Mouse (Mus musculus) testis, adult 2 months (tissue): Measurements from ENCODE around the gene B3galt4. TPM values are rescaled to one million over a fixed set of nuclear protein-coding genes. Genes with fewer than 3 reads are reported as not detected.

Source experiments
- H3K27ac ChIP-seq: fragments of 200-500 bp; 2 replicates; pipeline ENCODE4 v1.5.1; 2012; ENCODE audit warnings: low read depth, low read length; ENCODE audit not compliant: control insufficient read depth, insufficient read depth
- H3K27me3 ChIP-seq: fragments of 200-500 bp; 2 replicates; pipeline ENCODE4 v1.6.1; 2012; ENCODE audit warnings: mild to moderate bottlenecking, low read length, moderate library complexity; ENCODE audit not compliant: control insufficient read depth, insufficient read depth
- H3K36me3 ChIP-seq: fragments of 200-500 bp; 2 replicates; pipeline ENCODE4 v1.6.1; 2012; ENCODE audit warnings: mild to moderate bottlenecking, low read length; ENCODE audit not compliant: control insufficient read depth, insufficient read depth
- H3K4me1 ChIP-seq: fragments of 200-500 bp; 2 replicates; pipeline ENCODE4 v1.6.1; 2012; ENCODE audit warnings: low read length; ENCODE audit not compliant: control insufficient read depth, insufficient read depth
- H3K4me3 ChIP-seq: fragments of 200-500 bp; 2 replicates; pipeline ENCODE4 v1.5.1; 2012; ENCODE audit warnings: low read depth, mild to moderate bottlenecking, low read length, moderate library complexity, mixed read lengths; ENCODE audit not compliant: control insufficient read depth
- CTCF ChIP-seq: fragments of 200-500 bp; IDR thresholded peaks from 2 replicates; pipeline ENCODE4 v1.5.1; 2012; ENCODE audit warnings: low read depth, mild to moderate bottlenecking, inconsistent platforms, low read length, moderate library complexity; ENCODE audit not compliant: control insufficient read depth, insufficient read depth, insufficient replicate concordance
- POLR2A ChIP-seq: fragments of 200-500 bp; IDR thresholded peaks from 2 replicates; pipeline ENCODE4 v1.6.1; 2012; ENCODE audit warnings: low read depth, mild to moderate bottlenecking, inconsistent platforms, low read length, moderate library complexity; ENCODE audit not compliant: control insufficient read depth
- polyA plus RNA-seq: library from polyadenylated mRNA; depleted of rRNA; stranded (reverse); fragments of >200 nt; gene quantifications from 2 replicates; pipeline ENCODE4 v1.2.3, GENCODE M21; 2012; rRNA removed

The B3galt4 gene
- polyA plus RNA-seq, 1 experiment, result 9.1 TPM

DNA sequence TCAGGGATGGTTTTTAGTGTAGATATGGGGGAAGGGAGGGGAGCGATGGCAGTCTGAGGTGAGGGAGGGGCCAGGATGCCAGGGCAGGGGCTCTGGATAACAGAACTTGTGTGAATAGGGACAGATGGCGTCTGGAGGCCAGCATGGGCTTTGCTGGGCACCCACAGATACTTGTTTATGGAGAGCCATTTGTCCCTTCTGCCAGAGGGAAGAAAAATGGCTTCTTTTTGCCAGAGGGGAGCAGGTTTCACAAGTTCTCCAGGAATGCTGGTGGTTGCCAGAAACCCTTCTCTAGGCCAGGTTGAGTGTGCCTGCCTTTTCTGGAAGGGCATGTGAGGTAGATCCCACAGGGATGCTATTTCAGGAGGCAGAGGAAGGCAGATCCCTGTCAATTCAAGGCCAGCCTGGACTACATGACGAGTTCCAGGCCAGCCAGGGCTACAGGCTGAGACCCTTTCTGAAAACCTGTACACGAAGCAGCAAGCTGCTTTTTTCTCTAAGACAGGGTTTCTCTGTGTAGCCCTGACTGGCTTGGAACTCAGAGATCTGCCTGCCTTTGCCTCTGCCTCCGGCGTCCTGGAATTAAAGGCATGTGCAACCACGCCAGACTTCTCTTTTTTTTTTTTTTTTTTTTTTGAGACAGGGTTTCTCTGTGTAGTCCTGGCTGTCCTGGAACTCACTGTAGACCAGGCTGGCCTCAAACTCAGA is 50.9 kb downstream of the B3galt4 start:
- Histone ChIP-seq H3K4me1 (peaks cover 14% of the 10 kb centered on the region), H3K4me3 (no peak overlapping the region), H3K27me3 (no peaks in the 10 kb centered on the region), H3K36me3 (no peaks in the 10 kb centered on the region), H3K27ac (peak overlapping the region; percentile 45; the same call in 1 of the 2 replicates)
- TF ChIP-seq CTCF, result no peak
- TF ChIP-seq POLR2A, result no peak

Other genes with a start within 250 kb of the B3galt4 start
- gene March2, start 232.8 kb downstream of the B3galt4 start, polyA plus RNA-seq, result 92.4 and 96.3 TPM in 2 replicates
- gene Rab11b, start 191.0 kb downstream of the B3galt4 start, polyA plus RNA-seq, result 184 and 196 TPM in 2 replicates
- 3.3 and 4.3 TPM in 2 replicates for gene Angptl4, start 169.7 kb downstream of the B3galt4 start, polyA plus RNA-seq
- 146 and 156 TPM in 2 replicates for gene Kank3, start 141.0 kb downstream of the B3galt4 start, polyA plus RNA-seq
- 716 and 819 TPM in 2 replicates for gene Rps28, start 126.9 kb downstream of the B3galt4 start, polyA plus RNA-seq
- 601 and 663 TPM in 2 replicates for gene Ndufa7, start 126.9 kb downstream of the B3galt4 start, polyA plus RNA-seq
- 264 and 291 TPM in 2 replicates for gene Cd320, start 108.4 kb downstream of the B3galt4 start, polyA plus RNA-seq
- gene Gm7029, start 77.7 kb downstream of the B3galt4 start, polyA plus RNA-seq, result not detected in 2 replicates
- gene Kifc1, start 60.8 kb downstream of the B3galt4 start, polyA plus RNA-seq, result 7.7 and 8.6 TPM in 2 replicates
- gene Platr17, start 46.4 kb downstream of the B3galt4 start, polyA plus RNA-seq, result not detected in 2 replicates
- 157 and 183 TPM in 2 replicates for gene Daxx, start 42.1 kb downstream of the B3galt4 start, polyA plus RNA-seq
- gene Tapbp, start 35.6 kb downstream of the B3galt4 start, polyA plus RNA-seq, result 71.7 and 80.8 TPM in 2 replicates
- 65.0 and 66.5 TPM in 2 replicates for gene Zbtb22, start 35.6 kb downstream of the B3galt4 start, polyA plus RNA-seq
- 83.4 and 93.0 TPM in 2 replicates for gene Rgl2, start 21.9 kb downstream of the B3galt4 start, polyA plus RNA-seq
- gene Pfdn6, start 11.1 kb downstream of the B3galt4 start, polyA plus RNA-seq, result 54.8 and 58.7 TPM in 2 replicates
- gene Wdr46, start 10.8 kb downstream of the B3galt4 start, polyA plus RNA-seq, result 25.1 and 25.4 TPM in 2 replicates
- gene Vps52, start 4.3 kb upstream of the B3galt4 start, polyA plus RNA-seq, result 45.7 and 48.5 TPM in 2 replicates
- 212 and 239 TPM in 2 replicates for gene Rps18, start 4.5 kb upstream of the B3galt4 start, polyA plus RNA-seq
- gene H2-K1, start 48.9 kb upstream of the B3galt4 start, polyA plus RNA-seq, result 276 and 298 TPM in 2 replicates
- 27.8 and 31.4 TPM in 2 replicates for gene Ring1, start 73.2 kb upstream of the B3galt4 start, polyA plus RNA-seq
- gene H2-Ke6, start 76.6 kb upstream of the B3galt4 start, polyA plus RNA-seq, result 24.5 and 25.0 TPM in 2 replicates
- 33.4 and 36.3 TPM in 2 replicates for gene Slc39a7, start 80.2 kb upstream of the B3galt4 start, polyA plus RNA-seq
- 25.5 and 28.0 TPM in 2 replicates for gene Rxrb, start 80.3 kb upstream of the B3galt4 start, polyA plus RNA-seq
- 2.4 and 2.8 TPM in 2 replicates for gene Col11a2, start 87.9 kb upstream of the B3galt4 start, polyA plus RNA-seq
- gene H2-Oa, start 140.9 kb upstream of the B3galt4 start, polyA plus RNA-seq, result 0.10 and 0.22 TPM in 2 replicates
- 33.8 and 40.7 TPM in 2 replicates for gene H2-DMa, start 168.1 kb upstream of the B3galt4 start, polyA plus RNA-seq
- 164 and 178 TPM in 2 replicates for gene Brd2, start 171.1 kb upstream of the B3galt4 start, polyA plus RNA-seq
- gene H2-DMb2, start 191.8 kb upstream of the B3galt4 start, polyA plus RNA-seq, result 0.27 and 0.41 TPM in 2 replicates
- gene H2-DMb1, start 201.6 kb upstream of the B3galt4 start, polyA plus RNA-seq, result 8.0 and 9.5 TPM in 2 replicates
- gene Tap1, start 236.1 kb upstream of the B3galt4 start, polyA plus RNA-seq, result 1.5 TPM in 2 replicates
- 1.7 TPM in 2 replicates for gene Psmb9, start 236.3 kb upstream of the B3galt4 start, polyA plus RNA-seq
- gene Psmb8, start 246.2 kb upstream of the B3galt4 start, polyA plus RNA-seq, result 2.0 and 2.3 TPM in 2 replicates